Mouse (Mus musculus) forelimb bud, embryonic 11.5 days (tissue): ENCODE measurements around the gene Fam45a.

Experiments
- DNase-seq: peaks from one replicate; pipeline ENCODE4 v3.0.0-alpha.2; 2012; ENCODE audit warnings: low read depth, low spot score

Gene Fam45a

DNA sequence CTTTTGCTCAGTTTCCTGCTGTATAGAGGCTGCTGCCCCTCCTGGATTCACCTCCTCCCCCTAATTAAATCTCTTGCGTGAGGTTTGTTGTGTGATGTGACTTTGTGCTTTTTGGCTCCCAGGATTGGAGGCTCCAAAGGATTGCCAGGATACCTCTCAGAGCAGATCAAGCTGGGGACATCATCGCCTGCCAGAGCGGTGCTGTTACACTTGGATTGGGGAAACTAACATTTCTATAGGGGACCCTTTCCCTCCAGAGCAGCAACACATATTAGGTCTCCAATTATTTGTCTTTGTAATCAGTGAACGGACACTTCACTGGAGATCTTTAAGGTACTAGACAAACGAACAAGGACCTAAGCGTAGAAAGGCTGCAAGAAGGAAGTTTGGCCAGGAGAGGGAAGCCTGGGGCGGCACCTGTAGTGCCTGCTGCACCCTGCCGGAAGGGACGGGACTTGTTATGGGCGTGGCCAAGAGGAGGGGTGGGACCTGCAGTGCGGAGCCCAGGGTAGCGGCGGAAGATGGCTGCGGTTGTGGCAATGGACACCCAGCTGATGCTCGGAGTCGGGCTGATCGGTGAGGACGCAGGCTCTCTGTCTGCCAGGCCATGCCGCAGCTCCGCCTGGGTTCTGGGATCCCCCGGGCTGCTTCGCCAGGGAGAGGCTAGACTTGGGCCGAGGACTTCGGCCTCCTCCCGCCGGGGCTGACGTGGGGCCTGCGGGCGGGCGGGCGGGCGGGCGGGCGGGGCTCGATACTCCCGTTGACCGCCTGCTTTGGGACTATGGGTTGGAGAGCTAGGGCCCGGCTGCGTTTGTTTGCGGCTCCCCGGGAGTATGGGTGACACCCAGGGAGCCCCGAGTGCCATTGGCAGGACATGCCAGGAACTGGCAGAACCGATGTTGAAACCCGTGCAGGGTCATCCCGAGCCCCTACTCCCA, at the start of gene Fam45a:
Gene Fam45a (plus strand): TSS at position 488 of the 938 bp plus-strand sequence.
- peak; percentile 91 for DNase-seq

DNA sequence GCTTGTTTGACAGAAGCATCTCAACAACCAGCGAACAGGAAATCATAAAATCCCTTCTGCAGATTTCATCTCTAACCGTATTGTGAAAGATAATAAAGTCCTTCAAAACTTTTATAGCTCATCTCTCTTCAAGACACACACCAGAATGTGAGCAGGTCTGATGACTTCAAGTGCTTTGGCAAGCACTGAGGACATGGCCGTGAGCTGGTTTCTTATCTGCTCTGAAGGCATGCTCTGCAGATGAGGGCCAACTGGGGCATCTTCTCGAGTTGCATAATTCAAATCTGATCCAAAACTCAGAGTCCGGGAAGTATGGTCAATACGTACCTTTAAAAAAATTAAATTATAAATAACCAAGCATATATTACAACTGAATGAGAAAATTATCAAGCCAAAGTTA, 38.0 kb upstream of the Fam45a start:
- no peak for DNase-seq

DNA sequence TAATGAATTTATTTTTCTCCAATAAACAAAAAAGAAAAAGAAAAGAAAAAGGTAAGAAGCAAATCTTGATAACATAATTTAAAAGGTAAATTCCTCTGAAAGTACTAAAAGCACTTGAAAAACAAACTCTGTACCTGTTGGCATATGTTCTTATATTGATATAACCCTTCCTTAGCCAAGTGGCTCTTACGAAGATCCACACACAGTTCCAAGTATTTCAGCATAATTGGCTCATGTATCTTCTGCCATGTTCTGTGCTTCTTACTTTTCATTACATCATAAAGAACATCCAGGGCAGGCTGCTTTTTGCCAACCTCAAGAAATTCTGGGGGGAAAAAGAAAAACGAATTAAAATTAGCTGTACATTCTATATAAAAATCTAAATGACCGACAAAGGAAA, 29.4 kb upstream of the Fam45a start:
- no peak for DNase-seq

DNA sequence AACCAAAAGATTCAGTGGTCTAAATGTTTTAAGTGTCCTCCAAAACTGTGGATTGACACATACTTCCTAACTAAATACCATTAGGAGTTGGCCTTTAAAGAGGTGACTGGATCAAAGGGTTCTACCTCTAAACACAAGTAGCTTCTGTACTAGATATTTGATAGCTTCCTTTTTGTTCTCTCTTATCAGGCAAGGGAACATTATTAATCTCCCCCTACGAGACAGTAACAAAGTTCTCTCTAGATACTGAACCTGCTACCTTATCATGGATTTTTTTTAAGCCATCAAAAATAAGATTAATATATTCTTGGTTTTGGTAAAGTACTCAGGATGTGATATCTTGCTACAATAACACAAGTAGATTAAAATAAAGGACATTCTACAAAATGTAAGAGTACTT, 26.7 kb upstream of the Fam45a start:
- no peak for DNase-seq

DNA sequence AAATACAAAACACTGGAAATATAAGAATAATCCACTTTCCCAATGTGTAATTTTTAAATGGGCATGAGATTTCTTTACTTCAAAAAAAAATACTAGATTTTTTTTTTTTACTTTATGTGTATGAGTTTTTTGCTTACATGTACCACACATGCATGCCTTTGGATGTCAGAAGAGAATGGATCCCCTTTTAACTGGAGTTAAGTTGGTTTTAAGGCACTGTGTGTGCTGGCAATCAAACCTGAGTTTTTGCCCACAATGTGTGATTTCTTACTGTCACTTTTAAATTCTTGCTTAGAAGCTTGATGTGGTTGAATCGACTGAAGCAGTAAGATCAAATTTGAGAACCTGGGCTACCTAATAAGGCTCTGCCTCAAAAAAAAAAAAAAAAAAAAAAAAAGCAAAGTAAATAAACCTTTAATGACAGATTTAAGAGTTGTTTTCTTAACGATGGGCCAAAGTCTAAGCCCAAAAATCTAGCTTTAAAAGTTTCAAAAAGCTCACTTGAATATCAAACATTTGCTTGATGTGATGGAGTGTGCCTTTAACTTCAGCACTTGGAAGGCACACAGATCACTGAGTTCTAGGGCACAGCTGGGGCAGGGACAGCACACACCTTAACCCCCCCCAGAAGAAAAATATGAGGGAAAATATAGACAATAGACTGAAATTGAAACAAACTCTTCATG, 23.8 kb upstream of the Fam45a start:
- no peak for DNase-seq

DNA sequence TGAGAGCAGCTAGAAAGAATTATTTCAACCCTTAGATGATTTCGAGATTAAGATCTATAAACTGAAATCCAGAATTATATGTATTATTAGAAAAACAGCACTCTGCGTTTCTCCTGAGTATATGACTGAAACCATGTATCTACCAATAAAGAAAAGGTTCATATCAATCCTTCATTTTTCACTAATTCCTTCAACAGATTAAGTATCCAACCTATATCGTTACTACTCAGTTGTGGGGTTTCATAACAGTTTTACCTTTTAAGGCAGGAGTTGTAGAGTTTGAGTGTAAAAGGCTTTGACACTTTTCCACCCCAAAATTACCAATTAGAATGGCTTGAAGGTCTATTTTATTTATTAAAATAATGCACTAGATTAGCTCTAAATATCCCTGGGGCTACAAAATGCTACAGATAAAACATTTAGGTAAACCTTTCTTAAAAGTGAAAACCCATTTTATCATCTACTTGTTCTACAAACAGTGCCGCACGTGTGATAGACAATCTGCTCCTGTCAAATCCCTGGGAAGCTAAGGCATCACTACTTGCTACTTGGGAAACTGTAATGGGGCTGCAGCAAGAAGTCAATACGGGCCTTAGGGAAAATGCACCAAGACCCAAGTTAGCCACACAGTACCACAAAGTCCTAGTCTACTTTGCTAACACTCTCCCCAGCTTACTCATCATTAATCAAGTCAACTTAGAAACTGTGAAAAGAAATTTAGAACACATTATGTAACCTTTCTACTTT, 23.0 kb upstream of the Fam45a start:
- no peak for DNase-seq

DNA sequence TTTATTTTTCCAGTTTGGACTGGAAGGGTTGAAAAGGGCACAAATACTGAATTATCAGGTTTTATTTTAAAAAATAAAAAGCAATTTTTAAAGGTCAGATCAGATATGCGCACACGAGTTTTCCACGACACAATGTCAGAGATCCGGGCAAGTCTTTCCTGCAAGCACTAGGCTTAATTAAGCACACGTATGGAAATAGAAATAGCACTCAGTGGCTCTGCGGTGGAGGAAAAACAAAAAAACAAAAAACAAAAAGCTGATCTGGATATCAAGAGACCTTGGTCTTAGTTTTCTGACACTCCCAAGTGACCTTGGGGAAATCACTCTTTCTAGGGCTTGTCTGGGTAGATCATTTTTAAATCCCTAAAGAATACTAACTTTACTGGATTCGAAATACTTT, 21.9 kb upstream of the Fam45a start:
- DNase-seq = no peak

DNA sequence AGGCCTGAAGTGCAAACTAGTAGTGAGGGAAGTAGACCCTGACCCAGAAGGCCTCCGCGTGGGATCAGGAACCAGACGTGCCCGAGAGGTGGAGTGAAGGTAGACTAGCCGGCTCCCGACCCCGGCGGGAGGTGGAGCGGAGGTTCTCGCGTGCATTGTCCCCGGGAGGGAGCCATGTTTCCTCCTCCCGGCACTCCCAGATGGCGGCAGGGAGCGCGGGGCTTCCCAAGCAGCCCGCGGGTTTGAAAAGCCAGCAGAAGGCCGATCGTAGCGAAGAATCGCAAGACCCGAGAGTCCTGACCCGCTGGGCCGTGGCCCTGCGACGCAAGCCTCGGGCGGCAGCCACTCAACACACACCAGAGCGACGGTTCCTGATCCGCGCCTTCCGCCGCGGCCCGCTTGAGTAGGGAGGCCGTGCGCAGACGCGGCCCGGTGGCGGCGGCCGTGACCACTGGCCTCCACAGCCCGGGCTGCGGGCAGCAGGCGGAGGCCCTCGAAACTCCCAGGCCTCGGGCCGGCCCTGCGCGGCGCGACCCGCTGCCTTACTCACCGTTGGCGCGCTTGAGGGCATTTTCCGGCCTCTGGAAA, 21.4 kb upstream of the Fam45a start:
- peak; percentile 59 for DNase-seq

DNA sequence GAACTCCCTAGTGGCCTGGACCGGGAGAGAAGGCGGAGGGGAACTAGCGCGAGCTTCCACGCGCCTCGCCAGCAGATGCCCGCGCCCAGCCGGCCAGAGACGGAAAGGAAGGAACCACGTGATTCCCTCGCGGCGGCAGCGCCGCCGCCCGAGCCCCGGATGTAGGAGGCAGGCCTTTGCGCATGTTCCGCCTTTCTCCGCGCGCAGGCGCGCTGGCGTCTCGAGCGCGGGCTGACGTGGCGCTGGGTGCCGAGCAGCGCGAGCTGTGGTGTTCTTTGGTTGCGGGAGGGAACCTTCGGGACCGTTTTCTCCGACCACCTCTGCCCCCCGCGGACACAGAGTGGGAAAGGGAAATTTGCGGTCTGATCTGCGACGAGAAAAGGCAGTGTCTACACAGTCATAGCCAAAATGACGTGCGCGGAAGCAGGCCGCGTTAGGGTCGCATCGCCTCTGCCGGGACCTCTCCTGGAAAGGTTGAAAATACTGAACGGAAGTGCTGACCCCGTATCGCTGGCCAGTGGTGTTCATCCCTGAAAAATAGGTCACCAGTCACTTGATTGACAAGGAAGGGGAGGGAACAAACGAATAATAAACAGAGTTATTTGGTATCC, 20.7 kb upstream of the Fam45a start, which contains the start of gene Eif3a:
Gene Eif3a (minus strand): TSS at position 108 of the 611 bp plus-strand sequence.
- DNase-seq = peak; percentile 96

DNA sequence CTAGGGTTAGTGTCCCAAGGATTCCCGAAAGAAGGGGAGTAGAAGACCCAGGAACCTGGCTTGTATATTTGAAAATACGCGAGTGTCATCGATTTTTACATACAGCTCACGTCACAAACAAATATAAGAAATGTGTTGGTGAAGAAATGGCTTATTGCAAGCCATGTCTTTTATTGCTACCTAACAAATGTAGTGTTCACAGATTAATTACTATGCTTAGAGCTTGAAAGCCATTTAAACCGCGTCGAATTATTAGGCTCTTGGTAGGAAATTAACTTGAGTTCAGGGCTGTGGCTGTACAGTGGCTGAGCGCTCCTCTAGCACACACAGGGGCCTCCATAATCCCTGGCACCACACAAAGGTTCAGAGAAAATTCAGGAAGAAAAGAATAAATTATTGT, 20.2 kb upstream of the Fam45a start:
- no peak for DNase-seq

DNA sequence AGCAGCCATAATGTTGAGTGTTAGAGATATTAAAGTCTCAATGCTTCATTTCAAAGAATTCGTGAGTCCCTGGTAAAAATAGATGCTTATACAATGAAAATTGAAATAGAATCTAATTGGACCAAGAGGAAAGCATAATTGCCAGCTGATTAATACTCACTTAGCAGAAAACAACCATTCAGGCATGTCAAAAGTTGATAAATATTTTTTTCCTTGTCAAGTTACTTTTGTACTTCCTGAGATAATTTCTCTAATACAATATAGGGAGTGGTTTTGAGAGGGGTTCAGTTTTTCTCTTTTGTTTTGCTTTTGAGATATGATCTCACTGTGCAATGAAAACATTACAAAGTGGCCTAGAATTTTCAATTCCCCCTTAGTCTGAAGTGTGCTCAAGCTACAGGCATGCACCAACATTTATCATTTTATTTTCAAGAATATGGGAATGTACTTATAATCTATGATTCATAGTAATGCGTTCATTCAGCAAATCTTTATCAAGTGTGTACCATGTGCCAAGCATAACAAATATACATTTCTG, 18.1 kb upstream of the Fam45a start:
- no peak for DNase-seq

DNA sequence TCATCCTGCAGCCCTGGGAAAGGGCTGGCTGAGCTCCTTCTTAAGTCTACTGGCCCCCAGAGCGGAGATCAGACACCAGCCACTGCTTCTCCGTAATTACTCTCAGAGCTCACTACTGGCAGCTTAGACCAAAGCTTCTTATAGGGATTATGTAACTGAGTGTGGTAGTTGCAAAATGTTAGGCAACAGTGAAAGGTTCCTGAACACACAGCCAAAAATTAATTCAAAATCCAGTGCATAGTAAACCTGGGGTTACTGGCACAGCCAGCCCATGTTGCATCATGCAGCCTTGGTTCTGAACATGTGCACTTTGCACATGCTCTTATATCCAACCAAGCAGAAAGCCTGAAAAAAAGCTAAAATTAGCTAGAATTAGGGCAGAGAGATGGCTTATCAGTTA, 16.1 kb upstream of the Fam45a start:
- no peak for DNase-seq

DNA sequence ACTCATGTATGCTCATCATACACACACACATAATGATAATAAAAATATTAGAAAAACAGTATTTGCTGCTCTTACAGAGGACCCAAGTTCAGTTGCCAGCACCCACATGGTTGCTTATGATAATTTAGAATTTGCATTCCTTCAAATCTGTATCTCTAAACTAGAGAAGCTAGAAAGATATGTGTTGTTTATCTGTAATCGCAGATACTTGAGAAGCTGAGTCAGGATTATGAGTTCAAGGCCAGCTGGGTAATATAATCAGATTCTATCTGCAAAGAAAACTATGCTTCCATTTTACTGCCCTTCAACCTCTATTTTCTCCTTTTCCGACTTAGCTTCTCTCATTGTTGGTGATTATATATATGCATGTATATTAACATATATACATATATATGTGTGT, 14.0 kb upstream of the Fam45a start:
- no peak for DNase-seq

DNA sequence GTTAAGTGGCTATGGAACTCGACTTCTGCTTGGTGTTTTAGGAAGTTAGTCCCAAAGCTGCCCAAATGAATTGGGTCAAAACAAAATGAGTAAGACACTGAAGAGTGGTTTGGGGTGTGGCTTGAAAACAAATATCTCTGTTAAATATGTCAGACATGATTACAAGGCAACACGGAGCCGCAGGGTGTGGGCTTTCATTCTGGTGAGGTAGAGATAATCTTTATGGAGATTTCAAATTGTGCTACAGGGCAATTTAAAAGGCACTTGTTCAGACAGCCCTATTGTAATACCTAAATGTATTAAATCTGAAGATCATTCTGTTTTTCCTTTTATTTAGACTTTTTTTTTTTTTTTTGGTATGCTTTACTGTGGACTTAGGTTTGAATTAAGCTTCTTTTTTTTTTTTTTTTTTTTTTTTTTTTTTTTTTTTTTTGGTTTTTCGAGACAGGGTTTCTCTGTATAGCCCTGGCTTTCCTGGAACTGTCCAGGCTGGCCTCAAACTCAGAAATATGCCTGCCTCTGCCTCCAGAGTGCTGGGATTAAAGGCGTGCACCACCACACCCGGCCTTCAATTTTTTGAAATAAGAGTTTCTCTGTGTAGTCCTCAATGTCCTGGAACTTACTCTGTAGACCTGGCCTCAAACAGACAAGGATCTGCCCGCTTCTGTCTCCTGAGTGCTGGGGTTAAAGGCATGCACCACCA, 11.4 kb upstream of the Fam45a start:
- no peak for DNase-seq

DNA sequence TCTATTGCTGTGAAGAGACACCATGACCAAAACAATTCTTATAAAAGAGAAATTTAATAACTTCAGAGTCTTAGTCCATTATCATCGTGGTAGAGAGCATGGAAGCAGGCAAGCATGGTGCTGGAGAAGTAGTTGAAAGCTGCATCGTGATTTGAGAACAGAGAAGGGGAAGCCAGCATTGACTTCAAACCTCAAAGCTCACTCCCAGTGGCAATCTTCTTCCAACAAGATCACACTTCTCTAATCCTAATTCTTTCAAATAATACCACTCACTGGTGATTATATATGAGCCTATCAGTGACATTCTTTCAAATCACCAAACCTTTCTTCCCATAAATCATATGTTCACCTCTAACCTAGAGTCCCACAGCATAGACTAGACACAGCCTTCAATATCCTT, 6.5 kb upstream of the Fam45a start:
- no peak for DNase-seq

DNA sequence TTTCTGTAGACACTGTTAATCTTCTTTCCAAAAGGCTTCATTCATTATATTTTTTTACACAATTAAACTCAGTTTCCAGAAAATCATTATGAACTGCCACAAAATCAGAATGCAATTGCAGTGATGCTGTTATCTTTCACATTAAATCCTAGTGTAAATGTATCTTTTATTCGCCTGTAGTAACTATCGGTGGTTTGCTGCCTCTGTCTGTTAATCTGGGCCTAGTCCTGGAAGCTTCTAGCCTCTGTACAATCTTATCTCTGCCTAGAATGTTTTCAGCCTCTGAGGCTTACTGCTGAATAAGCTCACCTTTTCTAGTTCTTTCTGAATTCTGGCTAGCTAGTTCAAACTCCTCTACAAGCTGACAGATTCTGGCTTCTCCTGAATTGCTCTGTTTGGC, 1.5 kb upstream of the Fam45a start:
- DNase-seq = no peak

DNA sequence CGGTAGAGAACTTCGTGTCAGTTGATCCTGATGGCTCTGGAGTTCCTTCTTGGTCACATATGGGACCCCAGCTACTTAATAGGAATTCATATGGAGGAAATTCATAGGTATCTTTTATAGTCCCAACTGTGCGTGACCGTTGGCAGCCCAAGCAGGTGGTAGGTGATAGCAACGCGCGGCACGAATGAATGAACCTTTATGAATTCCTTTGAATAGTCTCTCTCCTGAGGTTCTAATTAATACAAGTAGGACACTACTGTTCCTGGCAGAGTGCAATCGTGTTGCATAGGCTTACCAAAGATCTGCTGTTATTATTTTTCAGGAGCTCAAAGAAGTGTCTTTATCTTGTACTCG, 628 bp downstream of the Fam45a start:
- no peak for DNase-seq

DNA sequence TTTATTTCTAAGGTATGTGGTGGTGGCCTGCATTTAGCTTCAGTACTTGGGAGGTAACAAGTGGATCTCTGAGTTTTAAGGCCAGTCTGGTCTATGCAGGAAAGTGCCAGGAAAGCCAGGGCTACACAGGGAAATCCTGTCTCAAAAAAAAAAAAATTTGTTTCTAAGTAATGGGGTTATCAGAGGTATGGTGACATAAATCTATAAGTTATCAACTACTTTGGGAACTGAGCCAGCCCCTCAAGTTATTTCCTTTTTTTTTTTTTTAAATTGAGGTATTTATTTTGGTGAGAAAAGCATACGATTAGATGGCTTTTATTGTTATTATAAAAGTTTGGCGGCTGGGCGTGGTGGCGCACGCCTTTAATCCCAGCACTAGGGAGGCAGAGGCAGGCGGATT, 1.7 kb downstream of the Fam45a start:
- no peak for DNase-seq

DNA sequence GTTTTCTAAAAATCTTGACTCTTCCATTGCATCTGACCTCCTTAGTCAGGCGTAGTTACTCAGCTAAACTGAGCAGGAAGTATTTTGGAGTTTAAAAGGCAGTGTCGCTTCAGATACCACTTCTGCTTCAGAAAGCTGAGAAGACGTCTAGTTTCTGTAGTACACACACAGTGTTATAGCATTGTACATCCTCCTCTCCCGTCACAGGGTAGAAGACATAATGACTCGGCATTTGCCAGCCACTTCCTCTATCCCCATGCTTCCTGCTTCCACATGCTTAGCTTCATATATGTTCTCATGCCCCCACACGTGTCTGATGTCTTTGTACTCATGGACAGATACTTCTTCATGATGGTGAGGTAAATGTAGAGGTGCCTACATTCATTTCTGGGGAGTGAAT, 7.3 kb downstream of the Fam45a start:
- DNase-seq = no peak

DNA sequence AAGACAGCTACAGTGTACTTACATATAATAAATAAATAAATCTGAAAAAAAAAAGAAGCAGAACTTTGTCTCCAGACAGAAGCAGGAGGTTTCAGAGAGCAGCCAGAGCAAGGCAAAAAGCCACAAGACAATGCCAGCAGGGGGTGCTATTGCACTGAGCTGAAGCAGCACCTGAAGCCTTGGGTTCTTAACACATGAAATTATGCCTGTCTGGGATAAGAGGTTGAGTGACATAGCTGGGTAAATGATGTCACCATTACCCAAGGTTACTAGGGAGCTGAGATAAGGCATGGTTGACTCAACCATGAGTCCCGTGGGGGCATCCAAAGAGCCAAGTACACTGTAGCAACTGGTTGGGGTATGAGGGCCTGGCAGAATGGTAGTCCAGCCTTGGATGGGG, 26.4 kb downstream of the Fam45a start:
- peak; percentile 49 for DNase-seq

DNA sequence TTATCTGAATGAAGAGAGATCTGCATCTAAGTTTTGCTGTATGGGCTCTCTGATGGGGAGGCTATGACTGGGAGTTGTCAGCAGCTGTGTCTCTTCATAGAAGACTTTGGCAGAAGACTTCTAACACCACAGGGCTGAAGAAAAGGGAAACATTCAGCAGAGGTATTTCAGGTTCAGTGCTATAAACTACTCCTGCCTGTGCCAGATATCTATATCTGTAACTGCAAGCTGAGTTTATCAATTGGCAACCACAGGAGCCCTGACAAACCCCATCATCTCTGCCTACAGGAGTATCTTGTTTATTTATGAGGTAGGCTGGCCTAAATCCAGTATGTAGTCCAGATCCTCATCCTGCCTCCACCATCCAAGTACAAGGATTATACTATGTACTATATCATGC, 31.9 kb downstream of the Fam45a start:
- DNase-seq = no peak
